Mouse (Mus musculus): ENCODE data around the gene Rnf130. TPM values are rescaled to one million over a fixed set of nuclear protein-coding genes. Genes with fewer than 3 reads are reported as not detected.

Gene Rnf130
- polyA plus RNA-seq, 1 experiment from 2014 or later = 25.7 TPM

DNA sequence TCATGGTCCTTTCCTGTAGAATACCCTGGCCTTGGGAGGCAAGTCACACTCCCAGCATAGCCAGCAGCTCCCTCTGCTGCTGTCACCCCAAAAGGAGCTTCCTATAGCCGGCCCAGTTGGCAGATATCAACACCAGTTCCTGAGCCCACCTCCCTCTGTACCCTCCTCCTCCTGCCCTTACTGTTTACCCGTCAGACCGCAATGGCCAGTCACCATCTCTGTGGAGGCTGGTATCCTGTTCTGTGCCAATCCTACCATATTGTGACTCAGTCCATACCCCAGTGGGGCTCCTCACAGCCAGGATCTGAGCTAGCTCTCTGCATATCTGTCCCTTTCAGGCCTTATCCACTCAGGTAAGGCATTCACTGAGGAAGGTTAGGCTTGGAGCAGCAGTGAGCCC lies 120.4 kb downstream of the Rnf130 start:
- WGBS = 72% methylated on average over 3 of the region's 3 CpGs
- Histone ChIP-seq H3K36me3 (peaks cover 90% of the 10 kb centered on the region), H3K4me3 (no peak overlapping the region), H3K27me3 (replicated peaks) (no peaks in the 10 kb centered on the region), H3K27ac (replicated peaks) (no peak overlapping the region), H3K9ac (no peak overlapping the region), H3K4me1 (peaks cover 14% of the 10 kb centered on the region), H3K9me3 (no peaks in the 10 kb centered on the region), H3K4me2 (no peak overlapping the region)
- no peak for ATAC-seq (ENCODE audit: extremely low read depth, insufficient number of reproducible peaks, low FRiP score, low TSS enrichment)

DNA sequence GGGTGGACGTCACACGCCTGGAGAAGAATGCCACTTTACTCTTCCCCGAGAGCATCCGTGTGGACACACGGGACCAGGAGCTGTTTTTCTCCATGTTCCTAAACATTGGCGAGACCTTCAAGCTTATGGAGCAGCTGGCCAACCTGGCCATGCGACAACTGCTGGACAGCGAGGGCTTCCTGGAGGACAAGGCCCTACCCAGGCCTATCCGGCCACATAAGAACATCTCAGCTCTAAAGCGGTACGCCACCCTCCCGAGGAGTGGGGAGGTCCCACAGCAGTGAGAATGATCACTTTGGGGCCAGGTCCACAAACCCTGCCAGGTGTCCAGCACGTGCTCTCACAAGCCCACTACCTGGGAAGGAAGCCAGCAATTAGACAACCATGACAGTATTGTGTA lies 121.0 kb downstream of the Rnf130 start:
- H3K4me1 ChIP-seq = peaks cover 14% of the 10 kb centered on the region
- no peak overlapping the region for H3K4me3 ChIP-seq
- H3K4me2 ChIP-seq = no peak overlapping the region
- no peaks in the 10 kb centered on the region for H3K27me3 ChIP-seq (replicated peaks)
- H3K9me3 ChIP-seq = no peaks in the 10 kb centered on the region
- no peak overlapping the region for H3K9ac ChIP-seq
- no peak for ATAC-seq (ENCODE audit: extremely low read depth, insufficient number of reproducible peaks, low FRiP score, low TSS enrichment)
- H3K36me3 ChIP-seq = peaks cover 90% of the 10 kb centered on the region
- no peak overlapping the region for H3K27ac ChIP-seq (replicated peaks)
- WGBS = 92% methylated on average over 13 of the region's 13 CpGs

DNA sequence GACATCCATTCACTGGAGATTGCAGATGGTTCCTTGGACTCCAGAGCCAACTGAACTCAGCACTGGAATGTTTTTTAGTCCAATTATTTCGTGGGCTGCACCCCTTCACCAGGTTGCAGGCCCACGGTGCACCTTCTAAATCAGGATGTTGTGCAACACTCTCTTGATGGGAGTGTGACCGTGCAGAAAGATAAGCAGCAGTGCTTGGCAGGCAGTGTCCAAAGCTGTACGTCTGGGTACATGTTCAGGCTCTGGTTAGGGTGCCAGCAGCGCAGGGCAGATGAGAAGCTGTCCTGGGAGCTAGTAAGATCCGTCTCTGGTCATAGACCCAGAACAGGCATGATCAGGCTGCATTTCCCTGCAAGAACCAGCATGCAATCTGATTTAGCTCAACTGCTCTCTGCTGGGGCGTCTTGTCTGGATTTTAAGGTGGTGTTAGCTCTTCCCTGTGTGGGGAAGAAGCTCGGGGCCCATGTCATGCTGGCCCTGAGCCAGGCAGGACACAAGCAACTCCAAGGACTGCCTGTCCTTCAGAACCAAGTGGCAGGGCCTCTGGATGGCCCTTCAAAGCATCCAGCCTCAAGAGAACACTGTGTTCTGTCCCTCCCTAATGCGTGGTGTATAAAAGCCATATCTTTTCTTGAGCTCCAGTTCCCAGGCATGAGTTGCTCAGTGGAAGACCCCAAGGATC lies 122.3 kb downstream of the Rnf130 start:
- WGBS = 39% methylated on average over 9 of the region's 9 CpGs
- H3K4me1 ChIP-seq = peaks cover 14% of the 10 kb centered on the region
- no peak; the same call in 1 of the 2 replicates for ATAC-seq (ENCODE audit: extremely low read depth, insufficient number of reproducible peaks, low FRiP score, low TSS enrichment)
- no peak overlapping the region for H3K9ac ChIP-seq
- no peak overlapping the region for H3K4me2 ChIP-seq
- no peaks in the 10 kb centered on the region for H3K9me3 ChIP-seq
- H3K4me3 ChIP-seq = no peak overlapping the region
- peaks cover 90% of the 10 kb centered on the region for H3K36me3 ChIP-seq
- peak overlapping the region; percentile 68 for H3K27ac ChIP-seq (replicated peaks)
- no peaks in the 10 kb centered on the region for H3K27me3 ChIP-seq (replicated peaks)

DNA sequence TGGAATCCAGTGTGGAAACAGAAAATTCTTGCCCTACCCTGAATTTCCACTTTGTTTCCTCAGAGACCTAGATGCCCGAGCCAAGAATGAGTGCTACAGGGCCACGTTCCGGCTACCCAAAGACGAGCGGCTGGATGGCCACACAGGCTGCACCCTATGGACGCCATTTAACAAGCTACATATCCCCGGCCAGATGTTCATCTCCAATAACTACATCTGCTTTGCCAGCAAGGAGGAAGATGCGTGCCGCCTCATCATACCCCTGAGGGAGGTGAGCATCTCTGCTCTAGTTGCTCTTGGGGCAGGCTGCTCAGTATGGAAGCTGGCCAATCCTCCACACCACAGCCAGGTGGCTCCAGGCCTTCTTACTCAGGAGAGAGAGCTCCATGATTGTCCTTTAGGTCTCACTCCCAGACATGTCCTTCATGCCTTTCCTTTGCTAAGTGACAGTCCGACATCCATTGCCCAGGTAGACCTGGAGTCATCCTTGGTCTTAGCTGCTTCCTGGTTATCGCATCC lies 122.9 kb downstream of the Rnf130 start:
- Histone ChIP-seq H3K27me3 (replicated peaks) (no peaks in the 10 kb centered on the region), H3K36me3 (peaks cover 90% of the 10 kb centered on the region), H3K4me1 (peaks cover 14% of the 10 kb centered on the region), H3K4me2 (no peak overlapping the region), H3K4me3 (no peak overlapping the region), H3K9me3 (no peaks in the 10 kb centered on the region), H3K27ac (replicated peaks) (peak overlapping the region; percentile 68), H3K9ac (no peak overlapping the region)
- no peak for ATAC-seq (ENCODE audit: extremely low read depth, insufficient number of reproducible peaks, low FRiP score, low TSS enrichment)
- 91% methylated on average over 11 of the region's 11 CpGs for WGBS

DNA sequence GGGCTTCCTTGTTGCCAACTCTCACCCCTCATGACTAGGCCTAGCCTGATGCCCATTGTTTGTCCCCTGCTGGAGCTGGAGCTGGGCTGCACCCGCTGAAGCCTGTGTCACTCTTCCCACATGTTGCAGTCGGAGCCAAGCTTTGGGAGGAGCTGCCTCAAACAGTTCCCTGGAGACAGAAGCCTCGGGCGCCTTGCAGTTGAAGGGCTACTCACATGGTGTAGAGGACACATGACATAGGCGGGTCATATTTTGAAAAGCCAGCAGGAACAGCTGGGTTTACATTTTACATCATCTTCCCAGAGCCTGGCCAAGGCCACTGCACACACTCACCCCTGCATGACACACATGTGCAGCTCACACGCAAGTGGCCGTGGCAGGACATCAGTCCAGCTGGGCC lies 124.1 kb downstream of the Rnf130 start:
- Histone ChIP-seq H3K4me2 (no peak overlapping the region), H3K9ac (no peak overlapping the region), H3K9me3 (no peaks in the 10 kb centered on the region), H3K27me3 (replicated peaks) (no peaks in the 10 kb centered on the region), H3K27ac (replicated peaks) (no peak overlapping the region), H3K4me3 (no peak overlapping the region), H3K36me3 (peaks cover 90% of the 10 kb centered on the region), H3K4me1 (peaks cover 20% of the 10 kb centered on the region)
- ATAC-seq (ENCODE audit: extremely low read depth, insufficient number of reproducible peaks, low FRiP score, low TSS enrichment) = no peak
- WGBS = 81% methylated on average over 7 of the region's 7 CpGs

DNA sequence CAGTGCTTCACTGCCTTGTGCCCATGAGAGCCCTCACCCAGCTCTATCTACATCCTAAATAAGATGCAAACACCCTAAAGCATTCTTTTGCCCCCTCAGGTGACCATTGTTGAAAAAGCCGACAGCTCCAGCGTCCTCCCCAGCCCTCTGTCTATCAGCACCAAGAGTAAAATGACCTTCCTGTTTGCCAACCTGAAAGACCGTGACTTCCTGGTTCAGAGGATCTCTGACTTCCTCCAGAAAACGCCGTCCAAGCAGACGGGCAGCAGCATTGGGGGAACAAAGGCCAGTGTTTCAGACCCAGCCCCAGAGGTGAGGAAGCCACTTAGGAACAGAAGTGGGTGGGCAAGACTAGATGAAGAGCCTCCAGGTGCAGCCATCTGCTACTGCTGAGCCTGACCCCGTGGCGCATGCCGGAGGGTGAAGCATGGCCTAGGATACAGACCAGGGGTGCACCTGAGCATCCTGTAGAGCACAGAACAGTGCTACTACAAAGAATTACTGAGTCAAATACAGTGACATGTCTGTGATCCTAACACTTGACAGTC lies 124.5 kb downstream of the Rnf130 start:
- whole genome bisulfite sequencing = 77% methylated on average over 9 of the region's 9 CpGs
- Histone ChIP-seq H3K4me2 (no peak overlapping the region), H3K4me3 (no peak overlapping the region), H3K9ac (no peak overlapping the region), H3K36me3 (peaks cover 92% of the 10 kb centered on the region), H3K9me3 (no peaks in the 10 kb centered on the region), H3K27ac (replicated peaks) (no peak overlapping the region), H3K27me3 (replicated peaks) (no peaks in the 10 kb centered on the region), H3K4me1 (peaks cover 23% of the 10 kb centered on the region)
- no peak for ATAC-seq (ENCODE audit: extremely low read depth, insufficient number of reproducible peaks, low FRiP score, low TSS enrichment)

DNA sequence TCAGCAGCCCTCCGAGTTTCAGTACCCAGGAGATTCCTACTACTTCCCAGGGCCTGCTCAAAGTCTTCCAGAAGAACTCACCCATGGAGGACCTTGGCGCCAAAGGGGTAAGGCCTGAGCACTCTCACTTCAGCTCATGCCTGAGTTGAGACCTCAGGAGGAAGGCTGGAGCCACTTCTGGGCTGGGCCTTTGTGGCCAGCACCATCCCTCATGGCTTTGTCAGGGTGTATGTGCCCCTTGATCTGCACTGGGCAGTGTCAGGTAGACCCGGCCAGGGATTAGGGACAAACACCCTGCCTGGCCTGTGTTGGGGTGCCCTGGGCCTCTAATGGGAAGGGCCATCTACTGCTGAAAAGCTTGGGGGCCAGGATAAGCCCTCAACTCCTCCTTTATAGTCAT lies 126.2 kb downstream of the Rnf130 start:
- peaks cover 92% of the 10 kb centered on the region for H3K36me3 ChIP-seq
- no peak overlapping the region for H3K4me3 ChIP-seq

DNA sequence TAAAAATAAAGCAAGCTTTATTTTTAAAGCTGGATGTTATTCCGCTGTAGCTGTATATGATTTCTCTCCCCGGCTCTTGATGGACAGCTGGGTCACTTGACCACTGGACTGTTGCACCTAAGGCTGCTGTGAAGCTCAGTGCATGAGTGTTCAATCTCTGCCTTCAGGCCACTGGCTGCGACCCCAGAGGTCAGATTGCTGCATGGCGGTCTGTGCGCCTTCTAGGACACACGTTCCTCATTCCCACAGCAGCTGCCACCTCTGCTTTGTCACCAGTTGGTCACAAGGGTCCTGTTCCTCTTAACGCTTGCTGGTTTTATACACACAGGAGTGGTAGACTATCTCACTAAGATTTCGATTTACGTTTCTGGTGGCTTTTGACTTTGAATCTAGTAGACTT lies 129.0 kb downstream of the Rnf130 start:
- no peak overlapping the region for H3K9ac ChIP-seq

More for the DNA sequence above, 126.2 kb downstream of the Rnf130 start:
- no peak for ATAC-seq (ENCODE audit: extremely low read depth, insufficient number of reproducible peaks, low FRiP score, low TSS enrichment)
- peaks cover 26% of the 10 kb centered on the region for H3K4me1 ChIP-seq
- no peaks in the 10 kb centered on the region for H3K27me3 ChIP-seq (replicated peaks)
- H3K27ac ChIP-seq (replicated peaks) = no peak overlapping the region
- H3K4me2 ChIP-seq = no peak overlapping the region
- no peak overlapping the region for H3K9ac ChIP-seq
- 78% methylated on average over 3 of the region's 3 CpGs for WGBS
- no peaks in the 10 kb centered on the region for H3K9me3 ChIP-seq

More for the DNA sequence above, 129.0 kb downstream of the Rnf130 start:
- no peaks in the 10 kb centered on the region for H3K27me3 ChIP-seq (replicated peaks)
- no peak for ATAC-seq (ENCODE audit: extremely low read depth, insufficient number of reproducible peaks, low FRiP score, low TSS enrichment)
- 0 out of 2 replicates have a peak, but pooled peaks cover 13% of the 10 kb centered on the region for H3K4me1 ChIP-seq
- no peak overlapping the region for H3K4me2 ChIP-seq
- no peak overlapping the region for H3K4me3 ChIP-seq
- no peaks in the 10 kb centered on the region for H3K9me3 ChIP-seq
- 74% methylated on average over 9 of the region's 9 CpGs for WGBS
- peaks cover 100% of the 10 kb centered on the region for H3K36me3 ChIP-seq
- H3K27ac ChIP-seq (replicated peaks) = no peak overlapping the region

MicroRNAs within 50 kb of the gene (microRNA counts, 519-probe panel; counts per million panel counts)
- 209 counts per million, percentile 61 among the panel's probes with 10 or more counts for microRNA mmu-miR-340-3p
- 5,027 counts per million, percentile 85 among the panel's probes with 10 or more counts for microRNA mmu-miR-340-5p

Small RNAs within 50 kb of the gene (microRNA-seq; reads per million reads assigned to microRNA genes)
- 199 reads per million, percentile 63 among the genes with 10 or more reads in this experiment for gene Mir340

Other genes with a start within 250 kb of the Rnf130 start
- 9.1 and 10.9 TPM in 2 replicates for gene Gfpt2, start 231.2 kb upstream of the Rnf130 start, polyA plus RNA-seq (2015; fragmentation: Nextera tagmentation; extraction: Ambion mirVana)
- gene Mapk9, start 178.6 kb upstream of the Rnf130 start, polyA plus RNA-seq (2015; fragmentation: Nextera tagmentation; extraction: Ambion mirVana) = 23.7 and 29.1 TPM in 2 replicates
- gene Rasgef1c, start 123.5 kb upstream of the Rnf130 start, polyA plus RNA-seq (2015; fragmentation: Nextera tagmentation; extraction: Ambion mirVana) = not detected in 2 replicates
- 26.5 and 26.8 TPM in 2 replicates for gene Tbc1d9b, start 106.0 kb downstream of the Rnf130 start, polyA plus RNA-seq (2015; fragmentation: Nextera tagmentation; extraction: Ambion mirVana)
- 12.8 and 13.0 TPM in 2 replicates for gene Mrnip, start 149.1 kb downstream of the Rnf130 start, polyA plus RNA-seq (2015; fragmentation: Nextera tagmentation; extraction: Ambion mirVana)
- 265 and 277 TPM in 2 replicates for gene Sqstm1, start 185.5 kb downstream of the Rnf130 start, polyA plus RNA-seq (2015; fragmentation: Nextera tagmentation; extraction: Ambion mirVana)
- gene Mgat4b, start 185.5 kb downstream of the Rnf130 start, polyA plus RNA-seq (2015; fragmentation: Nextera tagmentation; extraction: Ambion mirVana) = 22.2 and 25.2 TPM in 2 replicates
- gene Ltc4s, start 213.3 kb downstream of the Rnf130 start, polyA plus RNA-seq (2015; fragmentation: Nextera tagmentation; extraction: Ambion mirVana) = 1.1 and 2.9 TPM in 2 replicates